Mouse (Mus musculus) liver, embryonic 15.5 days (tissue): ENCODE measurements around the gene Grrp1. TPM values are rescaled to one million over a fixed set of nuclear protein-coding genes. Genes with fewer than 3 reads are reported as not detected.

Experiments used
- ATAC-seq: fragments of 200-750 bp; cut with Nextera tagmentation; 2 replicates; pipeline ENCODE4 v1.8.0; 2017; ENCODE audit warnings: moderate number of reproducible peaks, mild to moderate bottlenecking, moderate library complexity; ENCODE audit not compliant: insufficient read depth
- H3K27ac ChIP-seq: fragments of 300-500 bp; sonication (generic); replicated peaks from 2 replicates; pipeline ENCODE4 v1.5.1; 2015; ENCODE audit warnings: mild to moderate bottlenecking, inconsistent platforms
- H3K27me3 ChIP-seq: fragments of 300-500 bp; sonication (generic); 2 replicates; pipeline ENCODE4 v1.6.1; 2015; ENCODE audit warnings: mild to moderate bottlenecking, inconsistent platforms
- H3K36me3 ChIP-seq: fragments of 300-500 bp; sonication (generic); replicated peaks from 2 replicates; pipeline ENCODE4 v1.6.1; 2015; ENCODE audit warnings: moderate library complexity, mild to moderate bottlenecking, inconsistent platforms
- H3K4me1 ChIP-seq: fragments of 300-500 bp; sonication (generic); replicated peaks from 2 replicates; pipeline ENCODE4 v1.6.1; 2015; ENCODE audit warnings: inconsistent platforms
- H3K4me2 ChIP-seq: fragments of 300-500 bp; sonication (generic); 2 replicates; pipeline ENCODE4 v1.6.1; 2015; ENCODE audit warnings: moderate library complexity, mild to moderate bottlenecking, inconsistent platforms
- H3K4me3 ChIP-seq: fragments of 300-500 bp; sonication (generic); replicated peaks from 2 replicates; pipeline ENCODE4 v1.5.1; 2015; ENCODE audit warnings: mild to moderate bottlenecking, inconsistent platforms
- H3K9ac ChIP-seq: fragments of 300-500 bp; sonication (generic); 2 replicates; pipeline ENCODE4 v1.6.1; 2015; ENCODE audit warnings: moderate library complexity, mild to moderate bottlenecking, inconsistent platforms
- H3K9me3 ChIP-seq: fragments of 300-500 bp; sonication (generic); replicated peaks from 2 replicates; pipeline ENCODE4 v1.6.1; 2016; ENCODE audit warnings: inconsistent platforms
- WGBS: fragments of 180-500 bp; shearing (Covaris S2); methylation state at CpG from one replicate; pipeline ENCODE4 v1.1.7; 2015; ENCODE audit warnings: mixed read lengths; ENCODE audit not compliant: insufficient replicate concordance; 5-methylcytosine and 5-hydroxymethylcytosine counted together
- polyA plus RNA-seq: library from polyadenylated mRNA; unstranded; fragments of >200 nt; fragmentation: Nextera tagmentation; extraction: Ambion mirVana; gene quantifications from 2 replicates; pipeline ENCODE4 v1.2.1, GENCODE M21; 2015

Gene Grrp1
- polyA plus RNA-seq, 1 experiment from 2014 or later, result 0.46 TPM

DNA sequence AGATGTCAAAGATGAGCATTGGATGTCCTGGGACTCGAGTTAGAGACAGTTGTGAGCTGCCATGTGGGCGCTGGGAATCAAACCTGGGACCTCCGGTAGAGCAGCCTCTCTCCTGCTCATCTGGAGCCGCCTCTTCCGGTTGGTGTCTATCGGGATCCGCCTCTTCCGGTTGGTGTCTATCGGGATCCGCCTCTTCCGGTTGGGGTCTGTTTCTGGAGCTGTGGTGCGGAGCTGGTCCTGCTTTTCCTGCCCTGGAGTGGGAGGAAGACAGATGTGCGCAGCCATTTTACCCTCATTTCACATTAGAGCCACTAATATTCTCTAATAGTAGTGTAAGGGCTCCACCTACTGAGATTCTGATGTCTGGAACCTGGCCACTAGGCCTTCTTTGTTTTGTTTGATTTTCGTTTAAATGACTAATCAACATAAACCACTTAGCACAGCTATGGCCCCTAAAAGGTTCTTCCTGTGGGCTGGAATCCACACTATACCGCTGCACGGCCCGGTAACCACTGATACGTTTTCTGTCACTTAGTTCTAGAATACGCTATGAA lies 14.3 kb upstream of the Grrp1 start:
- Histone ChIP-seq H3K4me1 (peaks cover 15% of the 10 kb centered on the region), H3K36me3 (no peaks in the 10 kb centered on the region), H3K27ac (no peak overlapping the region), H3K4me3 (no peak overlapping the region), H3K27me3 (no peaks in the 10 kb centered on the region), H3K4me2 (no peak overlapping the region), H3K9ac (no peak overlapping the region), H3K9me3 (no peaks in the 10 kb centered on the region)
- WGBS, result 66% methylated on average over 19 of the region's 19 CpGs
- no peak for ATAC-seq

DNA sequence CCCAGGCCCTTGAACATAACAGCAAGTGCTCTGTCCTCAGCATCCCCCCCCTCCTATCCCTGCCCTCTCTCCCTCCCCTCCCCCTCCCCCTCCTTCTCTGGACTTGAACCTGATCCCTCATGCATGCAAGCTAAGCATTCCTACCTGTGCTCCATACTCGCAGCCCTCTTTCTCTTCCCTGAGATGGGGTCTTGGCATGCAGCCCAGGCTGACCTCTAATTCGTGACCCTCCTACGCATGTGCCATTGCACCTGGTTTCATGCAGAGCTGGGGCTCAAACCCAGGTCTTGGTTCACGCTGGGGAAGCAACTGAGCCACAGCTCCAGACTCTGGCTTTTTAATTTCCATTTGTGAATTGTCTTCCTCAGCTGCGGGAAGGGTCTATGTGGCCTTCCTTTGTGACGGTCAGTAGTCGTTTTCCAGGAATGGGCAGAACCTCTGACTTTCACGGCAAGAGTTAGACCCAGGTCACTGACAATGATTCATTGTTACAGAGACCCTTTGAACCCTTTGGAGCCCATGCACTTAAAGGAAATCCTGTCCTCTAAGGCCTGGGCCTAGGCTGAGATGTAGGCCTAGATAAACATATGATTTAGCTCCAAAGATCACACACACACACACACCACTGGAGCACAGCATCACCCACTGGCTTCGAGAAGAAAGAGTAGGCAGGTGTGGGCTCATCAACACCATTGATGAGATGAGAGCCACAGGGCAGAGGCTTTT lies 12.1 kb upstream of the Grrp1 start:
- Histone ChIP-seq H3K9ac (no peak overlapping the region), H3K9me3 (no peaks in the 10 kb centered on the region), H3K4me1 (no peaks in the 10 kb centered on the region), H3K27ac (no peak overlapping the region), H3K4me2 (no peak overlapping the region), H3K36me3 (no peaks in the 10 kb centered on the region), H3K27me3 (peaks cover 5% of the 10 kb centered on the region; the same call in 1 of the 2 replicates), H3K4me3 (no peak overlapping the region)
- 54% methylated on average over 9 of the region's 9 CpGs for WGBS
- no peak for ATAC-seq

DNA sequence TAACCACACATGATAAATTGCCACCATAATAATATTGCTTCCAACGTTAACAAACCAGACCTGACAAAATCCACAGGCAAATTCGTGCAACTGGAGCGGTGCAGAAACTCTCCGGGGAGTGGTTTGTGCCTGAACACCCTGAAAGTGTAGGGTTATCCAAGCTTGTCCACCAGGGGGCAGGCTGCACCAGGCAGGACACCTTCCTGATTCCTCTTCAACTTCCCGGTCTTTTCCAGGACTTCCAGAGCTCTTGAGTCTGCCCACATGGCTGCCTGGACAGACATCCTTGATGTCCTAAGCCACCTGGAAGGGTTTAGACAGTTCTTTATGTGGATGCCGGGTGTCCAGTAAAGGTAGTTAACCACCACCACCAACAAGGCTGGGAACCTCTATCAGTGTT lies 9.3 kb upstream of the Grrp1 start:
- Histone ChIP-seq H3K27ac (no peak overlapping the region), H3K36me3 (no peaks in the 10 kb centered on the region), H3K4me2 (no peak overlapping the region), H3K4me1 (no peaks in the 10 kb centered on the region), H3K27me3 (peaks cover 9% of the 10 kb centered on the region; the same call in 1 of the 2 replicates), H3K9me3 (no peaks in the 10 kb centered on the region), H3K9ac (no peak overlapping the region), H3K4me3 (no peak overlapping the region)
- no peak for ATAC-seq
- 31% methylated on average over 6 of the region's 6 CpGs for WGBS

DNA sequence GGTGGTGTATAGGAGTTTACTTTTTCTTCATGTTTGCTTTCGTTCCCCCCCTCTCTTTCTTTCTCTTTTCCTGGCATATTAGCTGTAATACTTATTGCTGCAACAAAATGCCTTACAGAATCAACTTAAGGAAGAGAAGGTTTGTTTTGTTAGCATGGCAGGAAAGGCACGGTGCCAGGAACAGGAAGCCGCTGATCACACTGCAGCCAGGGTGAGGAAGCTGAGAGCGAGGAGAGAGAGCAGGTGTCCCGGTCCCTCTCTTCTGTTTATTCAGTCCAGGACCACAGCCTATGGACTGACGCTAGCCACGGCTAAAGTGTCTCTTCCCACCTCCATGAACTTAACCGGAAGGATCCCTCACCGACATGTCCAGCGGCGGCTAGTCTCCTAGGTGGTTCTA lies 4.4 kb upstream of the Grrp1 start:
- Histone ChIP-seq H3K27ac (no peak overlapping the region), H3K4me1 (peaks cover 14% of the 10 kb centered on the region), H3K4me3 (no peak overlapping the region), H3K27me3 (peaks cover 52% of the 10 kb centered on the region), H3K36me3 (no peaks in the 10 kb centered on the region), H3K4me2 (no peak overlapping the region), H3K9me3 (no peaks in the 10 kb centered on the region), H3K9ac (no peak overlapping the region)
- WGBS, result 25% methylated on average over 11 of the region's 11 CpGs
- ATAC-seq, result no peak

DNA sequence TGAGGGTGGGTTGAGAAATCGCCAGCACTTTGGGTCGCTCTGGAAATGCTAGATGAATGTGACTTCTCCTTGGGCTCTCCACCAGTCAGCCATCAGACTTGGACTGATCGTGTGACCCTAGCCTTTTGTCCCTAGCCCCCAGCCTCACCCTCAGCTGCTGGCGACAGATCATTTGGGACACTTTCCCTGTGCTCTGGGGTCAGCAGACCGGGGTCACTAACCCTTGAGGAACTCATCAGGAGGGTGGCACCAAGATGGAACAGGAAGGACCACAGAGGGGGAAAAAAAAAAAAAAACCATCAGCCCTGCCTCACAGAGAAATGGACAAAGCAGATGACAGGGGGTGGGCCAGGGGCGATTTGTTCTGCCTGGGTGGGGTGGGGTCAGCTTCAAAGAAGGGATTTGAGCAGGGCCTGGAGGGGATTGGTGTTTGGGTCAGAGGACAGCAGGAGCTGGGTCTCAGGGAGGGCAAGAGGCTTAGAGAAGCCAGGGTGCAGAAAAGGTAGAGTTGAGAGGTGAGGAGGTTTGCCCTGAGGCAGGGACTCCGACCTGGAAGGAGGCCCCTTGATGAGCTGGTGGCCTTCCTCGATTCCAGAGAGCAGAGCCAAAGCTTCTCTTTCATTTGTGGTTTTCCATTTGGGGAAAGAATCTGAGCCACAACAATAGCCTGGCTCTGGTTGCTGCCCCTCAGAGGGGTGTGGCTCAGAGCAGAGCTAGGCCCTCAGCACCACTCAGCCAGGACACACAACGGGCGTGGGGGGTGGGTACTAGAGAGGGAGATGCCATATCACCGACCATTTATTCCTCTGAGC lies 3.5 kb upstream of the Grrp1 start:
- no peak overlapping the region for H3K9ac ChIP-seq
- no peak for ATAC-seq
- no peaks in the 10 kb centered on the region for H3K9me3 ChIP-seq
- peaks cover 18% of the 10 kb centered on the region for H3K4me1 ChIP-seq
- 34% methylated on average over 11 of the region's 11 CpGs for WGBS
- no peak overlapping the region for H3K4me2 ChIP-seq
- no peak overlapping the region for H3K27ac ChIP-seq
- peaks cover 60% of the 10 kb centered on the region for H3K27me3 ChIP-seq
- H3K4me3 ChIP-seq, result no peak overlapping the region
- H3K36me3 ChIP-seq, result no peaks in the 10 kb centered on the region

DNA sequence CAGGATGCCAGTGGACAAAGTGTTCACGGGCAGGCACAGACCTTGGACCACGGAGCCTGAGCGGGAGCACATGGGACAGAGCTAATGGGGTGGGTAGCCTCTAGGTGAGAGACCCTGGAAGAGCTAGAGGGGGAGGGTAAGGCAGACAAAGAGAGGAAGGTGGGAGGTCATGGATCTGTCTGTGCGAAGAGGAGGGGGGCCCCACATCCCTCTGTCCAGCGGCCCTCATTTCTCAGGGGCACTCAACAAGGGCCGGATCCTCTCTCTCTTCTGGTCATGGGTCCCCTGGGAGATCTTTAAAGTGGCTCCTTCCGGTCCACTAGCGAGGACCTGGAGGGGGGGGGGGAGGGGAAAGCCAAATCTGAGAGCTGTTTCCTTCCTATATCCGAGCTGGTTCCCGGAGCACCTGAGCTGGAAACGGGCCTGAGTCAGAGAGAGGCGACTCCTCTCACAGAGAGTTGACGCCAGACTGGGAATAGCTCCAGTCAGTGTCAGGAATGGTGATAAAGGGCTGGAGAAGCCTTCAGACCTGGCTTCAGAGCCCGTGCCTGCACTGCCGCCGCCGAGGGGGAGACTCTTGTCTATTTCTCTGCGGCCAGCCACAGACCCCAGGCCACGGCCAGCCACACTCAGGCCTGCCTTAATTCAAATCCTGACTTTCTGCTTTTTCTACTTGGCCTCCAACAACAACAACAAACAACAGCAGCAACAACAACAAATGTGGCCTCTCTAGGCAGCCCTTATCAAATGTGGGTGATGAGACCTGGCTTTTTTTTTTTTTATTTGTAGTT lies 2.7 kb upstream of the Grrp1 start:
- peaks cover 66% of the 10 kb centered on the region for H3K27me3 ChIP-seq
- 24% methylated on average over 19 of the region's 19 CpGs for WGBS
- no peaks in the 10 kb centered on the region for H3K36me3 ChIP-seq
- no peak overlapping the region for H3K4me2 ChIP-seq
- no peaks in the 10 kb centered on the region for H3K9me3 ChIP-seq
- H3K4me1 ChIP-seq, result peaks cover 26% of the 10 kb centered on the region
- H3K9ac ChIP-seq, result no peak overlapping the region
- no peak overlapping the region for H3K4me3 ChIP-seq
- no peak overlapping the region for H3K27ac ChIP-seq
- no peak for ATAC-seq

DNA sequence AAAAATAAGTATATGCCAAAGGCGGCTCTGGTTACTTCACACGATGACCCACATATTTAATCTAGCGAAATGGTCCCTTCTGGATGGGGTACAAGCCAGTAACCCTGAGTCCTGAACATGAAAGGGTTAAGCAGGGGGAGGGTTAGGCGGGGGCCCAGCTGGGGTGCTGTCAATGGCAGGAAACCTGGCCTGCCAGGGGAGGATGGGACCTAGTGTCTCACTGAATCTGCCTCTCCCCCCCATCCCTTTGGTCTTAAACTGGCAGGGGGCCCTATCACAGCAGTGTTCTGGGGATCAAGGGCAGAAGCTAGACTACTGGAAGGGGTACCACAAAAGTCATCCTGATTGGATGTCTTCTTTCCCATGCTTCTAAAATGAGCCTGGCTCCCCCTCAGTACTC lies 1.9 kb upstream of the Grrp1 start:
- Histone ChIP-seq H3K9ac (no peak overlapping the region), H3K4me1 (peaks cover 33% of the 10 kb centered on the region), H3K4me3 (no peak overlapping the region), H3K9me3 (no peaks in the 10 kb centered on the region), H3K4me2 (no peak overlapping the region), H3K36me3 (no peaks in the 10 kb centered on the region), H3K27me3 (peaks cover 70% of the 10 kb centered on the region), H3K27ac (no peak overlapping the region)
- WGBS, result 39% methylated on average over 4 of the region's 4 CpGs
- ATAC-seq, result no peak

DNA sequence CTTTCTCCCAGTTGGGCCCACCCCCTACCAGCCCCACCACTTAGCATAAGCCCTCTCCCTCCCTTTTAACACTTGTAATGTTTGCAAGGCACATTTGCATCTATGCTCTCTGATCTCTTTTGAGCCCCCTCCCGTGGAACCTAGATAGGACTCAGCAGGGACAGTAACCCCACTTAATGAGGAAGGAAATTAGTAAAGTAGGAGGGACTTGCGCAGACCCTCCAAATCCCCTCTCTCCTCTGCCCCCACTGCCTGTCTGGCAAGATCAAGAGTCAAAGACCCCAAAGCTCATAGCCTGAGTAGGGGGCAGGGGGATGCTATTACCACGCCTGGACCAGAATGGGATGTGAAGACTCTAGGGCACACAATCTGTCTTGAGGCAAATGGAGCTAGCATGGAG lies 929 bp upstream of the Grrp1 start:
- Histone ChIP-seq H3K36me3 (no peaks in the 10 kb centered on the region), H3K9ac (no peak overlapping the region), H3K4me2 (no peak overlapping the region), H3K9me3 (no peaks in the 10 kb centered on the region), H3K4me3 (no peak overlapping the region), H3K4me1 (peaks cover 43% of the 10 kb centered on the region), H3K27ac (no peak overlapping the region), H3K27me3 (peaks cover 78% of the 10 kb centered on the region)
- no peak for ATAC-seq
- WGBS, result 40% methylated on average over 3 of the region's 3 CpGs

DNA sequence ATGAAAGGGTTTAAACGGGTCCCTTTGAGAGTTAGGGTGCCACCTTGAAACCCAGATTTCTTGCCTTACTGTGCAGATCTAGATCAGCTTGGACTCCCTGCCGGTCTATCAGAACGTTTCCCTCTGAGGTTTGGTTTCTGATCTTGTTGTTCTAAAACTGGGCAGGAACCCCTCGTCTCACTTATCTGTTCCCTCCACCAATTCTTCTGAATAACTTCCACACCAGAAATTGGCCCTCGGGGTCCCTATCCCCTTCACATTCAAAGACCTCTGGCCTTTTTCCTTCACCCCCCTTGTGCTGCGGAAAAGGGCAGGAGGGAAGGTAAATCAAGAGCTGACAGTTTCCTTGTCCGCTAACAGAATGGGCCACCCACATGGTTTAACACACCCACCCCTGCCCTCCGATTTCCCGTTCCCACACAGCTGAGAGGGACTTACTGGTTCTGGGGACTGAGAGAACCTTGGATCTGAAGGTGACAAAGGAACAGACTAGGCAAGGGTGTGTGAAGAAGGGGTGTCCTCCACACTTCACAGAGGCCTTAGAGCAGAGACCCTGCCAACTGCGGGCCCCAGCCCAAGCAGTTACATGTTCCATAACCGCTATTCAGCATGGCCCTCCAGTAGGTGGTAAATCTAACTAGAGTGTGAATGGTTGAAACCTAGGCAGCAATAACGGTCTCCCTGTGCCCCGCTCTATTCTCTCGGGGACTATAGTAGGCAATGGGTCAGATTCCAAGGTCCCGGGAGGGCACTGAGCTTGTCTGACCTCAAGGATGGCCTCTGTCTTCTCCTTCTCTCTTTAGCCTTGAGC lies 790 bp downstream of the Grrp1 start:
- Histone ChIP-seq H3K27ac (no peak overlapping the region), H3K36me3 (no peaks in the 10 kb centered on the region), H3K9ac (no peak overlapping the region), H3K4me1 (peaks cover 48% of the 10 kb centered on the region), H3K4me2 (0 out of 2 replicates have a peak overlapping the region, but pooled peaks have one; percentile 67), H3K27me3 (peaks cover 95% of the 10 kb centered on the region), H3K9me3 (no peaks in the 10 kb centered on the region), H3K4me3 (peak overlapping the region; percentile 22; the same call in 1 of the 2 replicates)
- ATAC-seq, result no peak
- 12% methylated on average over 15 of the region's 15 CpGs for WGBS

DNA sequence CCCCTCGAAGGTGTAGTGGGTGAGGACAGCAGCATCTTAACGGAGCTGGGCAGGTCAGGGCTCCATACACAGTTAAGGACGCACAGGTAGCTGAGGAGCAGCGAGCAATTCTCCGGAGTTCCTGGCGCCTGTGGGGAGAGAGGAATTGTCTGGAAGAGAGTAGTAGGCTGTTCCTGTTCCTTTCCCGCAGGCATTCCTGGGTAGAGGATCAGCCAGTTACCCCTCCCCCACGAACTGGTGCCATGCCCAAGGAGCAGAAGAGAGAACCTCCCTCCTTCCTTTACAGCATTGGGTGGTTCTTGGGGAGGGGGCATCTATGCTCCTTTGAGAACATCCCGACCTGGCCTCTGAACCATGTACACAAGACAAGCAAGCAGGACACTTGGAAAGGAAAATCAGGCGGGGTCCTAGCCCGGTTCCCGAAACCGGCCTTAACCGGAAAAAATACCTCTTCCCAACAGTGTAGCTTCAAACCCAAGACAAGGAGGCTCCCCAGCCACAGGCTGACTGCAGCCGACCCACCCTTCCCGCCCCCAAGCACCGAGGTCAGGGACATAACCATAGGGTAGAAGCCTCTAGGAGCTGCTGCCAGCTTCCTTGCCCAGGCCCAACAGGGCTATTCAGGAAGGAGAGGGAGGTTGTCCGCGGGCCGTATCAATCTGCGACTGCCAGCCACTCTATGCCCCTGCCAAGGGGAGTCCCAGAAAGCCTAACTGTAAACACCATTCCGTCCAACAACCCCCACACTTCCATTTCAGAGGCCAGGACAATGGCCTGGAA lies 1.6 kb downstream of the Grrp1 start:
- H3K36me3 ChIP-seq, result no peaks in the 10 kb centered on the region
- ATAC-seq, result no peak
- H3K9me3 ChIP-seq, result no peaks in the 10 kb centered on the region
- WGBS, result 14% methylated on average over 22 of the region's 22 CpGs
- peak overlapping the region; percentile 43; the same call in 1 of the 2 replicates for H3K4me3 ChIP-seq
- peaks cover 100% of the 10 kb centered on the region for H3K27me3 ChIP-seq
- peaks cover 48% of the 10 kb centered on the region for H3K4me1 ChIP-seq
- peak overlapping the region; percentile 67 for H3K4me2 ChIP-seq
- H3K27ac ChIP-seq, result no peak overlapping the region
- no peak overlapping the region for H3K9ac ChIP-seq
